Mouse (Mus musculus): ENCODE results near the gene Ebf1.

Ebf1 gene

DNA sequence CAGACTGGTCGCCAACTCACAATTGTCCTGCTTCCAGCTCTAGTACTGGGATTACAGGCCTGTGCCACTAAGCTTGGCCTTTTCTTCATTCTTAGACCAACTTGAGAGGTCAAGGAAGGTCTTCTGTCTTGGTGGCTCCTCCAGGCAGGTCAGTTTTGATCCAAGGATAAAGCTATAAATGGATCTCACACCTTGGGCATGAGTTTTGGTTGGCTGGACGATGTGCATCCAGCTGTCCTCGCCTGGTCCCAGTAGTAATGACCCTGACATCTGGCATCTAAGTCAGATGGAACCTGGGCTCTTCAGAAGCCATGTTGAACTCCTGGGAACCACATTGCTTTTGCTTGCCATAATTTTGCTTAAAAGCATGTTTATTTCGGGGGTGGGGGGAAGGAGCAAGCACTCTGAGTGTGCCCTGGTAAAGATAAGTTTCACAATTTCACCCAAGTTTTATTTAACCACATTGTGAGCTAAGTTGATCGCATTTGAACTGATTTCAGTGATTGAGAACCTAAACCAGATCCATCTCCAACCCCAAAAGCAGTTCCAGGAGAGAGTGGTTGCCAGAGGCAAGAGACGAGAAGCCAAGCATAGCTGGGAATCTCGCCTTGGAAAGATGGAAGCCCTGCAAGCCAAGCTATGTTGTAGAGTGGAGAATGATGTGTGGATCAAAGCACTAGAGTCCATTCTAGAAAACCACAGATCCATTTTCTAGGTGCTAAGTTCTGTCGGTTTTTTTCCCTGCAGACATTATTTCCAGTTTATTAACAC lies 85.8 kb downstream of the Ebf1 start:
- no peak for DNase-seq (ENCODE audit: low spot score in 2 of 2)

GRCm38 (mm10) chr11:44703951-44704350 lies 86.8 kb downstream of the Ebf1 start:
- DNase-seq (ENCODE audit: low spot score in 2 of 2), result no peak

- no peak for DNase-seq (ENCODE audit: low spot score in 2 of 2)
These were observed 88.7 kb downstream of the Ebf1 start for GRCm38 (mm10) chr11:44705811-44706210.

DNA sequence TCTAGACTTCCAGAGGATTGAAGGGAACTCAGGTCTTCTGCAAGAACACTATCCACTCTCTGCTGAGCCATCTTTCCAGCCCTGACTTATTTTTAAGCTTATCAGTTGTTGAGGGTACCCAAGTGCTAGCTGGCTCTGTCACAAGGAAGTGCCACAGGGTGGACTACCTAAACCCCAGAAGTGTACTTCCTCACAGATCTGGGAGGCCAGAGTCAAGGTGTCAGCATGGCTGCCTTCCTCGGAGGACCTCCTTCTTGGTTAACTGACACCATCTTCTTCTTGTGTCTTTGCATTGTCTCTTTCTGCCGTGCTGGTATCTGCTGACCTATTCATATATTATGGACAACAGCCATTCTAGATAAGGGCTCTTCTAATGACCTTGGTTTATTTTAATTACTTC lies 89.3 kb downstream of the Ebf1 start:
- peak in 1 of 2 experiments; percentile 23 for DNase-seq (ENCODE audit: low spot score in 2 of 2)

DNA sequence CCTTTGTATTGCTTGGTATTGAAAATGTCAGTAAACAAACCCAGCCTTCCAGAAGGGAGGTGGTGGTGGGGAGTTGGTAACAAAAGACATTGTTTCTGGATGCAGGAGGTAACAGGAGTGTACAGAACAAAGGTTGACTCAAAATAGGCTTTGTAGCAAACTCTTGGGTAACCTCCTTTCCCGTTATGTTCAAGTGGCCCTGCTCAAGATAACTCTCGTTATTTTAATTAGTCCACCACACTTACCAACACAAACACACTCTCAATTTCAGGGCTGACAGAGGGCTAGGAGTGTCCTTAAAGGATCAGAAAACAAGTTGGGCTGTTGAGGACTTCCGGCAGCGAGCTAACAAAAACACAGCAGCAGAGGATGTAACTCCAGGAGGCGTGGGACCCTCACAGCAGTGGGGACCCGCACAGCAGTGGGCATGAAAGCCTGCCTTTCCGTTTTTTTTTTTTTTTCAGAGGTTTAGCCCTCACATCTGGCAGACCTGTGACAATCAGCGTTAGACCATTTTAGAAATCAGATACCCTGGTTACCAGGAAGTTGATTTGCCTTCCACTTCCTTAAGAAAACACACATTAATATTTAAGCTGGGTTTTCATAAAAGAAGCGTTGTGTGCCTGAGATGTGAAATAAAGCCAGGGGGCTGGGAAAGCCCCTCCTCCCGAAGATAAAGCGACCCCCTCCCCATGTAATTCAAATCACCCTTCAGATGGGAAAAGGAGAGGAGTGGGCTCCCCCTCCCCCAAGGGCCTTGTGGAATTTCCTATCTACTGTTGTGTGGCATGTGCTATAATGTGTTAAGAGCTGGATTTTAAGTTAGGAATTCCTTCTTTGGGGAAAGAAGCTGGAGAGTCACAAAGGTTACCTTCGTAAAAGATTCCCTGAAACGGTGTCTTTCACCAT lies 90.5 kb downstream of the Ebf1 start:
- no peak for DNase-seq (ENCODE audit: low spot score in 2 of 2)

DNA sequence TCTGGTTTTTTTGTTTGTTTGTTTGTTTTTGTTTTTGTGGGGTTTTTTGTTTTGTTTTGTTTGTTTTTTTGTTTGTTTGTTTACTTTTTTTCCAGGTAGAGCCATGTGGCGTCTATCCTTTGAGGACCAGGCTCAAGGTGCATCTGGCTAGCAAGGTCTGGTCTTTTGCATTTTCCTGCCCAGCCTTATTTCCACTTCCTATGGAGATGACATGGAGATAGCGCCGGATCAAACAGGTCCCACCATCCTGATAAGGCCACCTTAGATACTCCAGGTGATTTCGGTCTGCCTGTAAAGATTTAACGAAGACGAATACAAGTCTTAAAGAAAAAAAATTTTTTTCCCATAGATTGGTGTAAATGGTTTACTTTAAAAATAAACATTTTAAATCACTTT lies 91.2 kb downstream of the Ebf1 start:
- DNase-seq (ENCODE audit: low spot score in 2 of 2), result no peak

DNA sequence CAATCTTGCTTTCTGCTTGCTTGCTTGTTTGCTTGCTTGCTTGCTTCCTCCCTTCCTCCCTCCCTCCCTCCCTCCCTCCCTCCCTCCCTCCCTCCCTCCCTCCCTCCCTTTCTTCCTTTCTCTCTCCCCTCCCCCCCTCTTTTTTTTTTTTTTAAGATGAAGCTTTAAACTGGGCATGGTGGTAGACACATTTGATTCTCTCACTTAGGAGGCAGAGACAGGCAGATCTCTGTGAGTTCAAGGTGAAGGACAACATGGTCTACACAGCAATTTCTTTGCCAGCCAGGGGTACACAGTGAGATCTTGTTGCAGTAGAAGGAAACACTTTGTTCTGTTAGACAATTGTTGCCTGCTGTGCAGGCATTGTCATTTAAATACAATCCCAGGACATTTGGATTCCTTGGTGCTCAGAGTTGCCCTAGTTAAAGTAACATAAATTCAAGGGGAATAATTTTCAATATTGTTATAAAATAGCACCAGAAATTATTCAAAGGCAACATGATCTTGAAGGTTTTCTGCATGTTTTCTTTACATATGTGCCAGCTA lies 92.0 kb downstream of the Ebf1 start:
- DNase-seq (ENCODE audit: low spot score in 2 of 2), result no peak

DNA sequence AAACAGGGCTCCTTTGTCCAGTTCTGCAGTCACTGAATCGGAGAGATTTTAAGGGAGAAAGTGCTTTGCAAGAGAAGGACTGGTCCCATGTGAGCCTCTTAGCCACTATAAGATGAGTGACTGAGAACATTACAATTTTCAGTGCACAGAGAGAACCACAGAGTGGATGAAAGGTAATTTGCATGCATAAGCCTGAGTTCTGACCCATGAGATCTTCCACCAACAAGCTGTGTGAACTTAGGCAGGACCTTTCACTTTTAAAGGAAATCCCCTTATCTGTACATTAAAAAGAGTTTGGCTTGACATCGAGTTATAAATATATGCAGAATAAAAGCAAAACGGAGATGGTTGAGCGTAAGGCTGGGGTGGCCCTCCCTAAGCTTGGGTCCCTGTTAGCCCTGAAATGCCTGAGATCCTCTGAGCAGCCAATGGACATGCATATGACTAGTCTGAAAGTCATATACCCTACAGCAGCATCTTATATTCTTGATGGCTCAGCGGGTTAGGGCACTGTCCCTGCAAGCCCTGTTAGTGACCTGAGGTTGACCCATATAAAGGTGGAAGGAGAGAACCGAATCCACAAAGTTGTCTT lies 92.8 kb downstream of the Ebf1 start:
- DNase-seq (ENCODE audit: low spot score in 2 of 2), result no peak

GRCm38 (mm10) chr11:44710861-44711260 lies 93.7 kb downstream of the Ebf1 start:
- no peak for DNase-seq (ENCODE audit: low spot score in 2 of 2)

- DNase-seq (ENCODE audit: low spot score in 2 of 2), result no peak
These were observed 97.1 kb downstream of the Ebf1 start for GRCm38 (mm10) chr11:44714188-44714587.

GRCm38 (mm10) chr11:44715776-44716175 lies 98.7 kb downstream of the Ebf1 start:
- no peak for DNase-seq (ENCODE audit: low spot score in 2 of 2)

DNA sequence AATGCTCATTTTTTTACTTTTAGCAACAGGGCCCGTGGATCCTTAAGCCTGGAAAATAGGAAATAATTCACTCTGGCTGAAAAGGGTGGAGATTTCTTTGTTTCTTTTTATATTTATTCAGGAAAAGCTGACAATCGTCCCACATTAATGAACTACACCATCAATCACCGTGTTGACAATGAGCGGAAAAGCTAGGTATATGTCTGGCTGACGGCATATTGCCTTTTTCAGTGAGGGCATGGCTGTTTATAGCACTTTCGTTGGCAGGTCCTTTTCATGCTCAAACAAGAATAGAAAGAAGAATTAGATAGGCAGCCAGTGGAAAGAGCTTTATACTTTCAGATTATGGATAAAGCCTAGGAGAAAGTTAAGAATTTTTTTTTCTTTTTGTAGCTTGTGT lies 99.8 kb downstream of the Ebf1 start:
- no peak for DNase-seq (ENCODE audit: low spot score in 2 of 2)

DNA sequence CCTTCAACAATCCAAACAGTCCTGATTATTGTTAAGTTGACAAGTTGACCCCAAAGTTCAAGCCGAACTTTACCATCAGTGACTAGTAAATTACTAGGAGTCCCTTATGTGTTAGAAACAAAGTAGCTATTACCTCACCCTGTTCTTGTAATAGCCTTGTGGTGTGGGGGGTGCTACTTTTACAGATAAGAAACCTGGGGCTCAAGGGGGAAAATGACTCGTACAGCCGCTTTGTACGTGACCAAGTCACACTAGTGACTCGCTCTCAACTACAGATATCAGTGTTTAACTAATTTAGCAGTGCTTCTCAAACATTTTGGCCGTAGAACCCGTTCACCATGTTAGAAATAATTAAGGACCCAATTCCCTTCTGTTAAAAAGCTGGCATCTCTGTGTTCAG lies 100.5 kb downstream of the Ebf1 start:
- DNase-seq (ENCODE audit: low spot score in 2 of 2), result no peak

- DNase-seq (ENCODE audit: low spot score in 2 of 2), result no peak
These were observed 104.9 kb downstream of the Ebf1 start for GRCm38 (mm10) chr11:44721976-44722375.

- DNase-seq (ENCODE audit: low spot score in 2 of 2), result no peak
These were observed 106.9 kb downstream of the Ebf1 start for GRCm38 (mm10) chr11:44723950-44724502.

- DNase-seq (ENCODE audit: low spot score in 2 of 2), result no peak
These were observed 108.6 kb downstream of the Ebf1 start for GRCm38 (mm10) chr11:44725732-44726131.

DNA sequence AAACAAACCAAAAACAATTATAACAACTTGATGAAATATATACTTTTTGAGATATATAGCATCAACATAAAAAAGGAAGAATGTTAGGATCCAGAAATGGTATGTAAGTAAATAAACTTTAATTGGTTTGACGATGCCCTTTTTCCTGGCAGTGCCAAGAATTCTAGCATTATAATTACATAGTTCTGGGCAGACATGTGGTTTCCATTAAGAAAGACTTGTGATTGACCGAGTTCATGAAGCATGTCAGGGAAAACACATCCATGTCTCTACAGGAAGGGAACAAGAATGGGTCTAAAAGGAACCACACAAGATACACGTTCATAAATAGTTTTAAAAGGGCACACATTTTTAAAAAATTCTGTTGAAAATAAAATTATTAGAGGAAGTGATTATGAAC lies 110.3 kb downstream of the Ebf1 start:
- no peak for DNase-seq (ENCODE audit: low spot score in 2 of 2)

DNA sequence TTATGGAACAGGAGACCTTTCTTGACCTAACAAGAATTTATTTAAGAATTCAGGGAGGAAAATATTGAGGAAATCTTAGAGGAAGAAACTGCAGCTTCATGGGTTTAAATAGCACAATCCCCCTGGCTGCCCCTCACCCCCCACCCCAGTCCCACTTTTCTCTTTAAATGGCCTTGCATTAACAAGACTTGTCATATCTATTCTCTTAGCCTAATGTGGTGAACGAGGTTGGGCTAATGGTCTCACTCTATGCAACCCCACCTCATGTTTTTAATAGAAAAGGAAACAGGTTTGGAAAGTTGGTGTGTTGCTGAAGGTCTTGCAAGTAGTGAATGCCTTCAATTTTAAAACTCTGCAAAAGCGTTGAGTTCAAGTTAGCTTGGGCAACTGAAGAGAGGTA lies 110.7 kb downstream of the Ebf1 start:
- DNase-seq (ENCODE audit: low spot score in 2 of 2), result no peak

GRCm38 (mm10) chr11:44728271-44728670 lies 111.2 kb downstream of the Ebf1 start:
- no peak for DNase-seq (ENCODE audit: low spot score in 2 of 2)

- no peak for DNase-seq (ENCODE audit: low spot score in 2 of 2)
These were observed 112.8 kb downstream of the Ebf1 start for GRCm38 (mm10) chr11:44729931-44730330.

DNA sequence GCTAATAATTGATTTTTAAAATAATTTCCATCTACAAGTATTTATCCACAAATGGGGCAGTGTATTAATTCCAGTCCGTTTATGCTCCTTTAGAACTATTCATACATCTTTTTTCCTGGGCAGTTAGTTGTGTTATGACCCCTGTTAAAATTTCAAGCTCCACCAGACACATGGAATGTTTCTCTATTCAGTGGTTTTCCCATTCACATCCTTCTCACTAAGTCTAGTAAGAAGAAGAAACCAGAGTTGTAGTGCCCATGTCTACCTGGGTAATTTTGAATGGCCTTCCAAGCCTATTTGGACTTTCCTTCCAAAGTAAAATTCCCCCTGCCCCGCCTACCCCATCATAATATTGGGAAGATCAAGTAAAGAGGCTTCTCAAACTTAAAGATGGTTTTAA lies 114.6 kb downstream of the Ebf1 start:
- no peak for DNase-seq (ENCODE audit: low spot score in 2 of 2)

GRCm38 (mm10) chr11:44733276-44733675 lies 116.2 kb downstream of the Ebf1 start:
- DNase-seq (ENCODE audit: low spot score in 2 of 2), result no peak

Data from natural killer cell, adult 2 months (primary cell).